Mouse (Mus musculus) kidney, postnatal 10 days (tissue): ENCODE measurements around the gene Cyb561a3.

Source experiments
- DNase-seq: peaks from one replicate; pipeline ENCODE4 v3.0.0; 2021; ENCODE audit warnings: mixed read lengths

Gene Cyb561a3

GRCm38 (mm10) chr19:10591659-10592377, 14.8 kb downstream of the Cyb561a3 start:
- no peak for DNase-seq

GRCm38 (mm10) chr19:10598188-10598587, 21.2 kb downstream of the Cyb561a3 start:
- DNase-seq: no peak

GRCm38 (mm10) chr19:10599648-10600047, 22.7 kb downstream of the Cyb561a3 start:
- DNase-seq: no peak

- no peak for DNase-seq
These were observed 25.3 kb downstream of the Cyb561a3 start for GRCm38 (mm10) chr19:10602247-10602769.

- peak; percentile 95 for DNase-seq
These were observed 25.8 kb downstream of the Cyb561a3 start for GRCm38 (mm10) chr19:10602787-10603186.

GRCm38 (mm10) chr19:10603660-10604523, 26.9 kb downstream of the Cyb561a3 start:
- peak; percentile 72 for DNase-seq

GRCm38 (mm10) chr19:10604534-10604933, 27.6 kb downstream of the Cyb561a3 start:
- no peak for DNase-seq

- peak; percentile 100 for DNase-seq
These were observed 28.4 kb downstream of the Cyb561a3 start, which contains the start of the genes Ddb1 and Tkfc for GRCm38 (mm10) chr19:10605293-10605900. Ddb1 (plus strand) TSS chr19:10605327. Tkfc (minus strand) TSS chr19:10605654.

- peak; percentile 33 for DNase-seq
These were observed 29.1 kb downstream of the Cyb561a3 start for GRCm38 (mm10) chr19:10605901-10606622.

- DNase-seq: no peak
These were observed 31.7 kb downstream of the Cyb561a3 start for GRCm38 (mm10) chr19:10608573-10609240.

- DNase-seq: peak; percentile 68
These were observed 57.3 kb downstream of the Cyb561a3 start, which contains the start of gene Vwce for GRCm38 (mm10) chr19:10634106-10634871. Vwce (plus strand) TSS chr19:10634213.

- DNase-seq: peak; percentile 76
These were observed 57.9 kb downstream of the Cyb561a3 start for GRCm38 (mm10) chr19:10634872-10635318.

GRCm38 (mm10) chr19:10637840-10638239, 60.9 kb downstream of the Cyb561a3 start:
- DNase-seq: no peak

GRCm38 (mm10) chr19:10640080-10640479, 63.1 kb downstream of the Cyb561a3 start:
- no peak for DNase-seq

- DNase-seq: no peak
These were observed 63.8 kb downstream of the Cyb561a3 start for GRCm38 (mm10) chr19:10640589-10641378.
